Mouse (Mus musculus): ENCODE measurements around the gene Ppp1r37. TPM values are rescaled to one million over a fixed set of nuclear protein-coding genes. Genes with fewer than 3 reads are reported as not detected.

Gene Ppp1r37
- polyA plus RNA-seq, 2 experiments: 5.6 to 84.9 TPM

GRCm38 (mm10) chr7:19486549-19486948, 76.3 kb downstream of the Ppp1r37 start:
- no peak for TF ChIP-seq POLR2A (IDR thresholded peaks at IDR 0.05; ENCODE audit: borderline replicate concordance, extremely low read depth, insufficient read depth, insufficient read length)
- DNase-seq (ENCODE audit: low spot score) (no peak), ATAC-seq (ENCODE audit: low FRiP score, low read depth) (no peak)
- H3K4me2 ChIP-seq (replicated peaks; ENCODE audit: low read depth, low read length, severe bottlenecking): no peak overlapping the region
- H3K9me3 ChIP-seq (ENCODE audit: control insufficient read depth, low read length): no peaks in the 10 kb centered on the region
- no peaks in the 10 kb centered on the region for H3K36me3 ChIP-seq (ENCODE audit: control insufficient read depth, insufficient read depth, low read length)
- H3K9ac ChIP-seq (ENCODE audit: low read depth, low read length, severe bottlenecking): no peak overlapping the region
- H3K4me1 ChIP-seq (ENCODE audit: control insufficient read depth, insufficient read depth, low read length): peaks cover under 1% of the 10 kb centered on the region; the same call in 1 of the 2 replicates
- WGBS: 87% methylated on average over 7 of the region's 7 CpGs
- no peak overlapping the region for H3K27ac ChIP-seq (replicated peaks; ENCODE audit: low read depth, low read length)
- H3K4me3 ChIP-seq (replicated peaks; ENCODE audit: low read length): no peak overlapping the region
- H3K27me3 ChIP-seq (ENCODE audit: control insufficient read depth, insufficient read depth, low read length): peaks cover 41% of the 10 kb centered on the region

GRCm38 (mm10) chr7:19485488-19485887, 77.4 kb downstream of the Ppp1r37 start:
- no peak overlapping the region for H3K4me3 ChIP-seq (replicated peaks; ENCODE audit: low read length)
- WGBS: 60% methylated on average over 1 of the region's 1 CpGs
- DNase-seq (ENCODE audit: low spot score) (no peak), ATAC-seq (ENCODE audit: low FRiP score, low read depth) (no peak)
- H3K4me1 ChIP-seq (ENCODE audit: control insufficient read depth, insufficient read depth, low read length): no peaks in the 10 kb centered on the region
- no peak overlapping the region for H3K4me2 ChIP-seq (replicated peaks; ENCODE audit: low read depth, low read length, severe bottlenecking)
- H3K27ac ChIP-seq (replicated peaks; ENCODE audit: low read depth, low read length): no peak overlapping the region
- no peaks in the 10 kb centered on the region for H3K9me3 ChIP-seq (ENCODE audit: control insufficient read depth, low read length)
- H3K27me3 ChIP-seq (ENCODE audit: control insufficient read depth, insufficient read depth, low read length): peaks cover 30% of the 10 kb centered on the region
- H3K9ac ChIP-seq (ENCODE audit: low read depth, low read length, severe bottlenecking): no peak overlapping the region
- no peaks in the 10 kb centered on the region for H3K36me3 ChIP-seq (ENCODE audit: control insufficient read depth, insufficient read depth, low read length)
- TF ChIP-seq POLR2A (IDR thresholded peaks at IDR 0.05; ENCODE audit: borderline replicate concordance, extremely low read depth, insufficient read depth, insufficient read length): no peak

GRCm38 (mm10) chr7:19483281-19483680, 79.6 kb downstream of the Ppp1r37 start:
- DNase-seq (ENCODE audit: low spot score) (no peak), ATAC-seq (ENCODE audit: low FRiP score, low read depth) (no peak)
- Histone ChIP-seq H3K9ac (ENCODE audit: low read depth, low read length, severe bottlenecking) (no peak overlapping the region), H3K4me1 (ENCODE audit: control insufficient read depth, insufficient read depth, low read length) (no peaks in the 10 kb centered on the region), H3K36me3 (ENCODE audit: control insufficient read depth, insufficient read depth, low read length) (no peaks in the 10 kb centered on the region), H3K27me3 (ENCODE audit: control insufficient read depth, insufficient read depth, low read length) (peaks cover 8% of the 10 kb centered on the region), H3K27ac (replicated peaks; ENCODE audit: low read depth, low read length) (no peak overlapping the region), H3K4me2 (replicated peaks; ENCODE audit: low read depth, low read length, severe bottlenecking) (no peak overlapping the region), H3K4me3 (replicated peaks; ENCODE audit: low read length) (no peak overlapping the region), H3K9me3 (ENCODE audit: control insufficient read depth, low read length) (no peaks in the 10 kb centered on the region)
- WGBS: 83% methylated on average over 8 of the region's 8 CpGs
- no peak for TF ChIP-seq POLR2A (IDR thresholded peaks at IDR 0.05; ENCODE audit: borderline replicate concordance, extremely low read depth, insufficient read depth, insufficient read length)

Other genes starting within 250 kb of the Ppp1r37 start
- 72.3 and 93.5 TPM in 2 replicates for gene Ercc1, start 218.3 kb downstream of the Ppp1r37 start, polyA plus RNA-seq (2012; rRNA removed)
- gene Ercc1, start 218.3 kb downstream of the Ppp1r37 start, polyA plus RNA-seq (2014; fragmentation: Nextera tagmentation; extraction: Ambion mirVana): 74.3 and 86.1 TPM in 2 replicates
- gene Cd3eap, start 203.6 kb downstream of the Ppp1r37 start, polyA plus RNA-seq (2012; rRNA removed): 13.7 and 19.4 TPM in 2 replicates
- gene Cd3eap, start 203.6 kb downstream of the Ppp1r37 start, polyA plus RNA-seq (2014; fragmentation: Nextera tagmentation; extraction: Ambion mirVana): 25.2 and 28.7 TPM in 2 replicates
- gene Ppp1r13l, start 203.3 kb downstream of the Ppp1r37 start, polyA plus RNA-seq (2012; rRNA removed): 33.8 and 39.3 TPM in 2 replicates
- gene Ppp1r13l, start 203.3 kb downstream of the Ppp1r37 start, polyA plus RNA-seq (2014; fragmentation: Nextera tagmentation; extraction: Ambion mirVana): 15.3 and 16.8 TPM in 2 replicates
- 58.1 and 73.8 TPM in 2 replicates for gene Ercc2, start 181.1 kb downstream of the Ppp1r37 start, polyA plus RNA-seq (2012; rRNA removed)
- gene Ercc2, start 181.1 kb downstream of the Ppp1r37 start, polyA plus RNA-seq (2014; fragmentation: Nextera tagmentation; extraction: Ambion mirVana): 11.3 and 12.6 TPM in 2 replicates
- 11.5 and 12.8 TPM in 2 replicates for gene Klc3, start 159.0 kb downstream of the Ppp1r37 start, polyA plus RNA-seq (2012; rRNA removed)
- gene Klc3, start 159.0 kb downstream of the Ppp1r37 start, polyA plus RNA-seq (2014; fragmentation: Nextera tagmentation; extraction: Ambion mirVana): 12.5 and 15.2 TPM in 2 replicates
- gene Ckm, start 158.3 kb downstream of the Ppp1r37 start, polyA plus RNA-seq (2012; rRNA removed): 89.9 and 125 TPM in 2 replicates
- 35.4 and 91.5 TPM in 2 replicates for gene Ckm, start 158.3 kb downstream of the Ppp1r37 start, polyA plus RNA-seq (2014; fragmentation: Nextera tagmentation; extraction: Ambion mirVana)
- 34.8 and 39.8 TPM in 2 replicates for gene Mark4, start 104.3 kb downstream of the Ppp1r37 start, polyA plus RNA-seq (2012; rRNA removed)
- 11.5 and 13.3 TPM in 2 replicates for gene Mark4, start 104.3 kb downstream of the Ppp1r37 start, polyA plus RNA-seq (2014; fragmentation: Nextera tagmentation; extraction: Ambion mirVana)
- 3.5 and 4.9 TPM in 2 replicates for gene Exoc3l2, start 99.7 kb downstream of the Ppp1r37 start, polyA plus RNA-seq (2012; rRNA removed)
- 1.6 and 1.9 TPM in 2 replicates for gene Exoc3l2, start 99.7 kb downstream of the Ppp1r37 start, polyA plus RNA-seq (2014; fragmentation: Nextera tagmentation; extraction: Ambion mirVana)
- 6.2 and 8.8 TPM in 2 replicates for gene Bloc1s3, start 54.7 kb downstream of the Ppp1r37 start, polyA plus RNA-seq (2012; rRNA removed)
- 1.2 and 1.3 TPM in 2 replicates for gene Bloc1s3, start 54.7 kb downstream of the Ppp1r37 start, polyA plus RNA-seq (2014; fragmentation: Nextera tagmentation; extraction: Ambion mirVana)
- 58.0 and 71.6 TPM in 2 replicates for gene Trappc6a, start 54.7 kb downstream of the Ppp1r37 start, polyA plus RNA-seq (2012; rRNA removed)
- 70.2 and 79.8 TPM in 2 replicates for gene Trappc6a, start 54.7 kb downstream of the Ppp1r37 start, polyA plus RNA-seq (2014; fragmentation: Nextera tagmentation; extraction: Ambion mirVana)
- 0.29 and 0.36 TPM in 2 replicates for gene Nkpd1, start 45.2 kb downstream of the Ppp1r37 start, polyA plus RNA-seq (2012; rRNA removed)
- 0.17 and 0.22 TPM in 2 replicates for gene Nkpd1, start 45.2 kb downstream of the Ppp1r37 start, polyA plus RNA-seq (2014; fragmentation: Nextera tagmentation; extraction: Ambion mirVana)
- 2.2 and 2.7 TPM in 2 replicates for gene Zfp296, start 14.2 kb upstream of the Ppp1r37 start, polyA plus RNA-seq (2012; rRNA removed)
- 0.68 and 1.8 TPM in 2 replicates for gene Zfp296, start 14.2 kb upstream of the Ppp1r37 start, polyA plus RNA-seq (2014; fragmentation: Nextera tagmentation; extraction: Ambion mirVana)
- gene Gemin7, start 14.5 kb upstream of the Ppp1r37 start, polyA plus RNA-seq (2012; rRNA removed): 70.6 and 75.8 TPM in 2 replicates
- gene Gemin7, start 14.5 kb upstream of the Ppp1r37 start, polyA plus RNA-seq (2014; fragmentation: Nextera tagmentation; extraction: Ambion mirVana): 171 TPM in 2 replicates
- 174 and 235 TPM in 2 replicates for gene Clasrp, start 41.4 kb upstream of the Ppp1r37 start, polyA plus RNA-seq (2012; rRNA removed)
- 46.5 and 57.5 TPM in 2 replicates for gene Clasrp, start 41.4 kb upstream of the Ppp1r37 start, polyA plus RNA-seq (2014; fragmentation: Nextera tagmentation; extraction: Ambion mirVana)
- 13.4 and 15.7 TPM in 2 replicates for gene Relb, start 66.4 kb upstream of the Ppp1r37 start, polyA plus RNA-seq (2012; rRNA removed)
- 9.8 and 10.5 TPM in 2 replicates for gene Relb, start 66.4 kb upstream of the Ppp1r37 start, polyA plus RNA-seq (2014; fragmentation: Nextera tagmentation; extraction: Ambion mirVana)
- gene Clptm1, start 102.0 kb upstream of the Ppp1r37 start, polyA plus RNA-seq (2012; rRNA removed): 68.8 and 85.9 TPM in 2 replicates
- 90.2 and 95.4 TPM in 2 replicates for gene Clptm1, start 102.0 kb upstream of the Ppp1r37 start, polyA plus RNA-seq (2014; fragmentation: Nextera tagmentation; extraction: Ambion mirVana)
- gene Apoc2, start 114.9 kb upstream of the Ppp1r37 start, polyA plus RNA-seq (2012; rRNA removed): 1.2 and 1.4 TPM in 2 replicates
- gene Apoc2, start 114.9 kb upstream of the Ppp1r37 start, polyA plus RNA-seq (2014; fragmentation: Nextera tagmentation; extraction: Ambion mirVana): 1.5 TPM in 1 of 2 replicates, not detected in the other
- gene Gm44805, start 118.3 kb upstream of the Ppp1r37 start, polyA plus RNA-seq (2012; rRNA removed): not detected in 2 replicates
- gene Gm44805, start 118.3 kb upstream of the Ppp1r37 start, polyA plus RNA-seq (2014; fragmentation: Nextera tagmentation; extraction: Ambion mirVana): not detected in 2 replicates
- 0.14 TPM in 1 of 2 replicates, not detected in the other for gene Apoc4, start 118.4 kb upstream of the Ppp1r37 start, polyA plus RNA-seq (2012; rRNA removed)
- gene Apoc4, start 118.4 kb upstream of the Ppp1r37 start, polyA plus RNA-seq (2014; fragmentation: Nextera tagmentation; extraction: Ambion mirVana): not detected in 2 replicates
- gene Apoc1, start 129.6 kb upstream of the Ppp1r37 start, polyA plus RNA-seq (2012; rRNA removed): 9.1 and 16.4 TPM in 2 replicates
- gene Apoc1, start 129.6 kb upstream of the Ppp1r37 start, polyA plus RNA-seq (2014; fragmentation: Nextera tagmentation; extraction: Ambion mirVana): 30.7 and 36.5 TPM in 2 replicates
- 365 and 376 TPM in 2 replicates for gene Apoe, start 136.1 kb upstream of the Ppp1r37 start, polyA plus RNA-seq (2012; rRNA removed)
- gene Apoe, start 136.1 kb upstream of the Ppp1r37 start, polyA plus RNA-seq (2014; fragmentation: Nextera tagmentation; extraction: Ambion mirVana): 413 and 469 TPM in 2 replicates
- gene Tomm40, start 152.4 kb upstream of the Ppp1r37 start, polyA plus RNA-seq (2012; rRNA removed): 101 and 123 TPM in 2 replicates
- 124 and 129 TPM in 2 replicates for gene Tomm40, start 152.4 kb upstream of the Ppp1r37 start, polyA plus RNA-seq (2014; fragmentation: Nextera tagmentation; extraction: Ambion mirVana)
- 58.9 and 72.1 TPM in 2 replicates for gene Nectin2, start 187.4 kb upstream of the Ppp1r37 start, polyA plus RNA-seq (2012; rRNA removed)
- gene Nectin2, start 187.4 kb upstream of the Ppp1r37 start, polyA plus RNA-seq (2014; fragmentation: Nextera tagmentation; extraction: Ambion mirVana): 71.3 and 80.8 TPM in 2 replicates
- 94.3 and 108 TPM in 2 replicates for gene Bcam, start 207.9 kb upstream of the Ppp1r37 start, polyA plus RNA-seq (2012; rRNA removed)
- 114 and 116 TPM in 2 replicates for gene Bcam, start 207.9 kb upstream of the Ppp1r37 start, polyA plus RNA-seq (2014; fragmentation: Nextera tagmentation; extraction: Ambion mirVana)
- gene Cblc, start 233.7 kb upstream of the Ppp1r37 start, polyA plus RNA-seq (2012; rRNA removed): 5.2 and 5.9 TPM in 2 replicates
- gene Cblc, start 233.7 kb upstream of the Ppp1r37 start, polyA plus RNA-seq (2014; fragmentation: Nextera tagmentation; extraction: Ambion mirVana): 7.5 and 8.6 TPM in 2 replicates

Measured in limb, embryonic 14.5 days (tissue).